Mouse (Mus musculus): ENCODE measurements at regions not wholly inside any gene's neighbourhood (a gene's known extent, or its start where the extent isn't known, plus 50 kb on each side); places are given as distances from the start of the nearest gene placed in this dataset.
"Not testable (repeated sequence)": the region's sequence is repeated elsewhere in the genome, so short reads cannot be mapped to it uniquely, and the experiment has no call there.

- H3K4me1 ChIP-seq: no peaks in the 10 kb centered on the region
- H3K27ac ChIP-seq: no peak overlapping the region
- no peaks in the 10 kb centered on the region for H3K27me3 ChIP-seq (ENCODE audit: poor library complexity, severe bottlenecking)
- H3K36me3 ChIP-seq (replicated peaks): no peaks in the 10 kb centered on the region
- 0 out of 2 replicates have a peak, but pooled peaks cover 4% of the 10 kb centered on the region for H3K9me3 ChIP-seq
- DNase-seq (ENCODE audit: extremely low spot score, low spot score): no peak
- no peak overlapping the region for H3K4me3 ChIP-seq
Observed at GRCm38 (mm10) chr9:11119153-11119552, 214.6 kb upstream of the Cntn5 start.

GRCm38 (mm10) chr9:11107828-11108227 lies 203.3 kb upstream of the Cntn5 start:
- not testable (repeated sequence) for DNase-seq (ENCODE audit: extremely low spot score, low spot score); H3K4me1 ChIP-seq; H3K9me3 ChIP-seq; H3K27me3 ChIP-seq (ENCODE audit: poor library complexity, severe bottlenecking); H3K27ac ChIP-seq; H3K36me3 ChIP-seq (replicated peaks); H3K4me3 ChIP-seq
- WGBS: 84% methylated on average over 3 of the region's 3 CpGs

- not testable (repeated sequence) for H3K9me3 ChIP-seq; H3K36me3 ChIP-seq (replicated peaks); H3K4me1 ChIP-seq; H3K4me3 ChIP-seq; H3K27ac ChIP-seq; DNase-seq (ENCODE audit: extremely low spot score, low spot score); H3K27me3 ChIP-seq (ENCODE audit: poor library complexity, severe bottlenecking)
- WGBS: 94% methylated on average over 1 of the region's 1 CpGs
Observed at GRCm38 (mm10) chr9:11107212-11107611, 202.6 kb upstream of the Cntn5 start.

GRCm38 (mm10) chr9:11106268-11106667 lies 201.7 kb upstream of the Cntn5 start:
- no peaks in the 10 kb centered on the region for H3K4me1 ChIP-seq
- WGBS: 95% methylated on average over 2 of the region's 2 CpGs
- no peaks in the 10 kb centered on the region for H3K27me3 ChIP-seq (ENCODE audit: poor library complexity, severe bottlenecking)
- DNase-seq (ENCODE audit: extremely low spot score, low spot score): no peak
- H3K4me3 ChIP-seq: no peak overlapping the region
- peaks cover 8% of the 10 kb centered on the region for H3K9me3 ChIP-seq
- H3K36me3 ChIP-seq (replicated peaks): no peaks in the 10 kb centered on the region
- no peak overlapping the region for H3K27ac ChIP-seq

GRCm38 (mm10) chr9:11103448-11103847 lies 198.9 kb upstream of the Cntn5 start:
- Histone ChIP-seq H3K36me3 (replicated peaks) (no peaks in the 10 kb centered on the region), H3K4me1 (no peaks in the 10 kb centered on the region), H3K27me3 (ENCODE audit: poor library complexity, severe bottlenecking) (no peaks in the 10 kb centered on the region), H3K4me3 (no peak overlapping the region), H3K9me3 (peaks cover 8% of the 10 kb centered on the region), H3K27ac (no peak overlapping the region)
- WGBS: 82% methylated on average over 4 of the region's 4 CpGs
- no peak for DNase-seq (ENCODE audit: extremely low spot score, low spot score)

GRCm38 (mm10) chr9:11092874-11093273 lies 188.3 kb upstream of the Cntn5 start:
- 86% methylated on average over 1 of the region's 1 CpGs for WGBS
- H3K4me1 ChIP-seq: no peaks in the 10 kb centered on the region

GRCm38 (mm10) chr9:11067125-11067524 lies 162.6 kb upstream of the Cntn5 start:
- H3K4me3 ChIP-seq; DNase-seq (ENCODE audit: extremely low spot score, low spot score); H3K4me1 ChIP-seq; H3K36me3 ChIP-seq (replicated peaks); H3K9me3 ChIP-seq; H3K27me3 ChIP-seq (ENCODE audit: poor library complexity, severe bottlenecking); H3K27ac ChIP-seq: not testable (repeated sequence)
- WGBS: 61% methylated on average over 2 of the region's 2 CpGs

More at GRCm38 (mm10) chr9:11092874-11093273, 188.3 kb upstream of the Cntn5 start:
- no peak overlapping the region for H3K27ac ChIP-seq
- no peak for DNase-seq (ENCODE audit: extremely low spot score, low spot score)
- no peaks in the 10 kb centered on the region for H3K36me3 ChIP-seq (replicated peaks)
- no peak overlapping the region for H3K4me3 ChIP-seq
- no peaks in the 10 kb centered on the region for H3K9me3 ChIP-seq
- H3K27me3 ChIP-seq (ENCODE audit: poor library complexity, severe bottlenecking): no peaks in the 10 kb centered on the region

GRCm38 (mm10) chr9:11062856-11063255 lies 158.3 kb upstream of the Cntn5 start:
- no peak for DNase-seq (ENCODE audit: extremely low spot score, low spot score)
- H3K27ac ChIP-seq: no peak overlapping the region
- H3K4me1 ChIP-seq: no peaks in the 10 kb centered on the region
- no peaks in the 10 kb centered on the region for H3K36me3 ChIP-seq (replicated peaks)
- no peak overlapping the region for H3K4me3 ChIP-seq
- H3K27me3 ChIP-seq (ENCODE audit: poor library complexity, severe bottlenecking): no peaks in the 10 kb centered on the region
- H3K9me3 ChIP-seq: no peaks in the 10 kb centered on the region
- 87% methylated on average over 1 of the region's 1 CpGs for WGBS
